Mouse (Mus musculus): Measurements from ENCODE around the gene Rad23a.

DNA sequence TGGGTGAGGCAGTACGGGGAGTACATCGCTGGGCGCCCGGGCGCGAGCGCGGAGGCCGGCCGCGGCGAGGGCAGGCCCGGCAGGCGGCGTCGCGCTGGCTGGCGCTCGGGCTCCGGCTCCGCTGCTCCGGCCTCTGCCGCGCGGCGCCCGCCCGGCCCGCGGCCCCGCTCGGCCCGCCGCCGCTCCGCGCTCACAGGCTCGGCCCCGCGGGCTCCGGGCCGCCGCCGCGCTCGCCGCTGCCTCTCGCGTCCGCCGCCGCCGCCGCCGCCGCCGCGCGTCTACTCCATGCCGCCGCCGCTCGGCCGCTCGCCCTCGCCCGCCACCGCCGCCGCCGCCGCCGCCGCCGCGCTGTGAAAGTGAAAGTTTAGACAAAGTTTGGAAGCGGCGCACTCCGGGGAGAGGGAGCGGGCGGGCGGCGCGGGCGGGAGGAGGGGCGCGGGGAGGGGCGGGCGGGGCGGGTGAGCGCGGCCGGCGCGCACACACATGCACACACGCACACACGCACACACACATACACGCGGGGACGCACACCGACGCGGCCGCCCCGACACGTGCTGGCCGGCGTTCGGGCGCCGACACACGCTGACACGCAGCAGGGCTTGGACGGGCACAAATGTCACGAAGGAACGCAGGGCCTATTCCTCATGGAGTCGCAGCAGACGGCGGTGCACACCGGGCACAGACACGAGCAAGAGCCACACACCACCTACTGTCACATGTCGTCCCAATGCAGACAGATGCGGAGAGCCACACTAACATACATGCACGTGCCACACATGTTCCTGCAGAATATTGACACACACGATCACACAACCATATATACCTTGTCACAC lies 40.2 kb downstream of the Rad23a start, which contains the start of gene Nfix:
- TF ChIP-seq CTCF (IDR thresholded peaks at IDR 0.05; ENCODE audit: insufficient read depth, low read depth, low read length) (no peak), POLR2A (IDR thresholded peaks at IDR 0.05; ENCODE audit: insufficient read depth, low read depth, low read length) (no peak)
